Mouse (Mus musculus): ENCODE measurements around the gene Cobll1.
A peak's percentile ranks its signal among the peaks of the same experiment; 100 is the strongest.

The Cobll1 gene

GRCm38 (mm10) chr2:65196994-65197393 lies 42.2 kb downstream of the Cobll1 start:
- DNase-seq (ENCODE audit: low read depth, low spot score), result no peak

- DNase-seq (ENCODE audit: low read depth, low spot score), result peak; percentile 76
These were observed 43.8 kb downstream of the Cobll1 start for GRCm38 (mm10) chr2:65195233-65196010.

GRCm38 (mm10) chr2:65193091-65193795 lies 46.0 kb downstream of the Cobll1 start:
- peak; percentile 39 for DNase-seq (ENCODE audit: low read depth, low spot score)

- no peak for DNase-seq (ENCODE audit: low read depth, low spot score)
These were observed 47.8 kb downstream of the Cobll1 start for GRCm38 (mm10) chr2:65191398-65191797.

GRCm38 (mm10) chr2:65189346-65189745 lies 49.9 kb downstream of the Cobll1 start:
- DNase-seq (ENCODE audit: low read depth, low spot score), result peak; percentile 91

GRCm38 (mm10) chr2:65188585-65188984 lies 50.6 kb downstream of the Cobll1 start:
- peak; percentile 85 for DNase-seq (ENCODE audit: low read depth, low spot score)

- peak; percentile 42 for DNase-seq (ENCODE audit: low read depth, low spot score)
These were observed 51.6 kb downstream of the Cobll1 start for GRCm38 (mm10) chr2:65187652-65188051.

GRCm38 (mm10) chr2:65187164-65187563 lies 52.0 kb downstream of the Cobll1 start:
- DNase-seq (ENCODE audit: low read depth, low spot score), result peak; percentile 23

- peak; percentile 92 for DNase-seq (ENCODE audit: low read depth, low spot score)
These were observed 56.5 kb downstream of the Cobll1 start for GRCm38 (mm10) chr2:65182747-65183146.

- peak; percentile 25 for DNase-seq (ENCODE audit: low read depth, low spot score)
These were observed 57.5 kb downstream of the Cobll1 start for GRCm38 (mm10) chr2:65181736-65182135.

GRCm38 (mm10) chr2:65181066-65181716 lies 58.0 kb downstream of the Cobll1 start:
- DNase-seq (ENCODE audit: low read depth, low spot score), result peak; percentile 75

GRCm38 (mm10) chr2:65175645-65176044 lies 63.6 kb downstream of the Cobll1 start:
- DNase-seq (ENCODE audit: low read depth, low spot score), result no peak

- no peak for DNase-seq (ENCODE audit: low read depth, low spot score)
These were observed 67.1 kb downstream of the Cobll1 start for GRCm38 (mm10) chr2:65172071-65172470.

GRCm38 (mm10) chr2:65171516-65171915 lies 67.7 kb downstream of the Cobll1 start:
- no peak for DNase-seq (ENCODE audit: low read depth, low spot score)

- peak; percentile 33 for DNase-seq (ENCODE audit: low read depth, low spot score)
These were observed 68.3 kb downstream of the Cobll1 start for GRCm38 (mm10) chr2:65170693-65171456.

- no peak for DNase-seq (ENCODE audit: low read depth, low spot score)
These were observed 68.9 kb downstream of the Cobll1 start for GRCm38 (mm10) chr2:65170256-65170655.

GRCm38 (mm10) chr2:65163990-65164389 lies 75.2 kb downstream of the Cobll1 start:
- DNase-seq (ENCODE audit: low read depth, low spot score), result no peak

GRCm38 (mm10) chr2:65162625-65163024 lies 76.6 kb downstream of the Cobll1 start:
- no peak for DNase-seq (ENCODE audit: low read depth, low spot score)

GRCm38 (mm10) chr2:65161715-65162114 lies 77.5 kb downstream of the Cobll1 start:
- peak; percentile 44 for DNase-seq (ENCODE audit: low read depth, low spot score)

GRCm38 (mm10) chr2:65157981-65158651 lies 81.1 kb downstream of the Cobll1 start:
- no peak for DNase-seq (ENCODE audit: low read depth, low spot score)

- no peak for DNase-seq (ENCODE audit: low read depth, low spot score)
These were observed 81.9 kb downstream of the Cobll1 start for GRCm38 (mm10) chr2:65157325-65157724.

Data from CD4-positive helper T cell, adult 2 months (primary cell).